Mouse (Mus musculus) heart, postnatal 25 days (tissue): ENCODE measurements around the gene Cryzl1. TPM values are rescaled to one million over a fixed set of nuclear protein-coding genes. Genes with fewer than 3 reads are reported as not detected.
A peak's percentile ranks its signal among the peaks of the same experiment; 100 is the strongest.

ENCODE experiments used
- DNase-seq: peaks from one replicate; pipeline ENCODE4 v3.0.0; 2022; ENCODE audit warnings: low spot score
- intact Hi-C: fragments of 180-260 bp; cut with DNase I; formaldehyde crosslinking; loops from one replicate; pipeline ENCODE4 v1.15.1; 2025
- total RNA-seq, 2 experiments: library from RNA; stranded (reverse); gene quantifications; 2 replicates each; pipeline ENCODE4 v1.2.3; 2021

Gene Cryzl1
- total RNA-seq, 2 experiments from 2014 or later, result 22.7 to 24.7 TPM

GRCm38 (mm10) chr16:91743055-91743454 lies 14.3 kb upstream of the Cryzl1 start:
- no peak for DNase-seq
- intact Hi-C loops, result no loop called here

DNA sequence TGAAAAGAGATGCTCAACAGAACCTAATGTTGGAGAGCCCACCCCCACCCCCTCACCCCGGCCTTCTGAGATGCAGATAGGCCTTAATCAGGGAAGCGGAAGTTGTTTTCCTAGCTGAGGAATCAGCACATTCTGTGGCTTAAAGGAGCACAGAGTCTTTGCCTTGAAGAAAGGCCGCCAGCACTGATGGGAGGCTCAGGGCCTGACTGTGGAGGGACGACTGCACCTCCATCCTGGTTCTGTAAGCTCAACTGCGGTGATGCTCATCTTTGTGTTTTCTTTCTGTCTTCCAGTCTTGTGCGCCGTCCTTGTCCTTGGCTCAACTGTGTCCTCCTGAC lies 12.1 kb upstream of the Cryzl1 start:
- intact Hi-C loops, result no loop called here
- DNase-seq, result no peak

DNA sequence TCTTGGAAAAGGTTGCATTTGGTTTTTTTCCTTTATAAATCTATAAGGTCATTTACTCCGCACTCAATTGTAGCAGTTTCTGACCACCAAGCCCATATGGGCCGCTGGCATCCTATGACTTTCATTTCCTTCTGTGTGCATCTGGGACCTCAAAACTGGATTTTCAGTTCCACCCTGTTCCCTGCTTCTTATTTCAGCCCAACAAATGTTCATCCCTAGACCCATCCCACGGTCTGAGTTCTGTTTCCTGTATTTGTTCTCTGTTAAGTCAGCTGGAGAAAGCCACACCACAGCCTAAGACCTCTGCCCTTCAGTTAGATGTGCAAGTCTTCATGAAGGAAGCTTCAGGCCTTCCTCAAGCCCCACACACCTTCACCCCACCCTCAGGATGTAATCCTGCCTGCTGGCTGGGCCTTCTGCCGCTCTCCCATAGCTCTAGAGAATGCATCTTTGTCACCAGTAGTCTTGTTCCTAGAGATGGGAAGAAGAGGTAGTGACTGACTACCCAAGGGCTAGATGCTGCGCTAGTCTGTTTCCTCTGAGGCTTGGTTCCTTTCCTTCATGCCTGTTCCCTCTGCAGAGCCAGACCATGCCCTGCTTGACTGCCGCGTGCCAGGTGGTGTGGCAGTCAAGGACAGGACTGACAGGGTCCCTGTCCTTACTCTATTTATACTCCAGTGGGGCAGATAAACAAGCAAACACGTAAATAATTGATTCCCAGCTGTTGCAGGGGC lies 11.6 kb upstream of the Cryzl1 start:
- no peak for DNase-seq
- intact Hi-C loops, result no loop called here

GRCm38 (mm10) chr16:91738505-91738904 lies 9.7 kb upstream of the Cryzl1 start:
- no peak for DNase-seq

GRCm38 (mm10) chr16:91736046-91736816 lies 7.5 kb upstream of the Cryzl1 start:
- intact Hi-C loops, result loop anchor here (5.0 kb wide), 1 partner anchor 51 kb away; no protein-coding TSS in a partner anchor
- no peak for DNase-seq

More at GRCm38 (mm10) chr16:91738505-91738904, 9.7 kb upstream of the Cryzl1 start:
- intact Hi-C loops, result loop anchor here (5.0 kb wide), 1 partner anchor 49 kb away; no protein-coding TSS in a partner anchor

- peak; percentile 35 for DNase-seq
- intact Hi-C loops, result loop anchor here (5.0 kb wide), 1 partner anchor 53 kb away; no protein-coding TSS in a partner anchor
These were observed 6.0 kb upstream of the Cryzl1 start for GRCm38 (mm10) chr16:91734771-91735170.

- intact Hi-C loops, result no loop called here
- no peak for DNase-seq
These were observed 4.0 kb upstream of the Cryzl1 start for GRCm38 (mm10) chr16:91732816-91733215.

DNA sequence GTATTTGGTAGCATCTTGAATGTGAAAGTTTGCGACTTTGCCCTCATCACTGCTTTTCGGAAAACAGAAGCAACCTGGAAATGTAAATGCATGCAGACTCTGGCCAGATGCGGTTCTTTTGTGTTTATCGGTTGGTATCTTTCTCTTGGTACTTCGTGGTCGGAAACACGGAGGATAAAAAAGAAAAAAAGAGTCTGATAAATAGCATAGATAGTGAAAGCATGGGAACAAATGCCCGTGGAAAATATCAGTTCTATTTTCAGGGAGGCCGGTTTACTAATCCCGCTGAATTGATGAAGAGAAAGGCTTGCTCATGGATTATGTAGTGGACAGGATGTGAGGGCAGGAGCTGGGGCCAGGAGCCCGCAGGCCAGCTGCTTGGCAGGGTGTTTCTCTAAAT lies 1.7 kb upstream of the Cryzl1 start:
- no peak for DNase-seq
- intact Hi-C loops, result no loop called here

DNA sequence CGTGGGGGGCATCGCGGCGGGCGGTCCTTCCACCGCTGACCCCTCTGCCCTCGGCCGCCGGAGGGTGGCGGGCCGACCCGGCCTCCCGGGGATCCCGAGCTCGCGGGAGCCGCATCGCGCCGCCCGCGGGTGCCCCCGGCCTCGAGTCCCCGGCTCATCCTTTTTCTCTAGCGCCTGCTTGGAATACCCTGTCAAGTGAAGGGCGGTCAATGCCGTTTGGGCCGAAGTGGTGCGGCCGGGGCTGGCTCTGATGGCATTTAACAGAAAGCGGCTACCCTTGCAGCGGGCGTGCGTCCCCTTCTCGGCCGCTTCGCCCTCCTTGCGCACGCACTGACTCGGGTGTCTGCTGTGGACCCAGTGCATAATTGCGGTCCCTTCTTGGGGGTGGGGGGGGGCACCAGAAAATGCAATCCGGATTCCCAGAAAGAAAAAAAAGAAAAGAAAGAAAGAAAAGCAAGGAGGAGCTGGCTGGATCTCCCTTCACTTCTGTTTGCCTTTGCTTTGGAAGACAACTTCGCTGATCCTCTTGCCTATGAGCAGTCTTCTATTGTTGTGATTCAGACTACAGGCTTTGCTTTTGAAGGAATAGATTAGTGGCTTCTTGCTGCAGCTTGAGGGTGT lies 1.2 kb upstream of the Cryzl1 start:
- intact Hi-C loops, result loop anchor here (10.0 kb wide), 1 partner anchor 565 kb away; the partner anchor contains the start of gene Kcne2
- peak; percentile 26 for DNase-seq

DNA sequence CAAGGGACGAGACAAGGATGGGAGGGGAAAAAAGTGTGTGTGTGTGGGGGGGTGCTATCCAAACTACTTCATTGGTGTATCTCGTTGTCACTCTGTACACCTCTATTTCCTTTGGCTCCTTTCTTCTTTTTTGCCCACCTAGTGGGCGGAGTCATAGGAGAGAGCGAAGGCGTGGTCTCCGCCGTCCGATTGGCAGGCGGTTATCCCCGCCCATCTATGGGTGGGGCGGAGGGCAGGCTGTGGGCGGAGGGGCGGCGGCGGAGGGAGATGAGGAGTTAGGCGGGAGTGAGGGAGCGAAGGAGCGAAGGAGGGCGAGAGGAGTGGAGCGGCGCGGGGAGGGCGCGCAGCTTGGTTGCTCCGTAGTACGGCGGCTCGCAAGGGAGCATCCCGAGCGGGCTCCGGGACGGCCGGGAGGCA lies 299 bp upstream of the Cryzl1 start, which contains the start of gene Itsn1:
TSS of gene Itsn1 (plus strand) at position 216 of the 417 bp plus-strand sequence.
- intact Hi-C loops, result loop anchor here (10.0 kb wide), 1 partner anchor 566 kb away; the partner anchor contains the start of gene Kcne2

DNA sequence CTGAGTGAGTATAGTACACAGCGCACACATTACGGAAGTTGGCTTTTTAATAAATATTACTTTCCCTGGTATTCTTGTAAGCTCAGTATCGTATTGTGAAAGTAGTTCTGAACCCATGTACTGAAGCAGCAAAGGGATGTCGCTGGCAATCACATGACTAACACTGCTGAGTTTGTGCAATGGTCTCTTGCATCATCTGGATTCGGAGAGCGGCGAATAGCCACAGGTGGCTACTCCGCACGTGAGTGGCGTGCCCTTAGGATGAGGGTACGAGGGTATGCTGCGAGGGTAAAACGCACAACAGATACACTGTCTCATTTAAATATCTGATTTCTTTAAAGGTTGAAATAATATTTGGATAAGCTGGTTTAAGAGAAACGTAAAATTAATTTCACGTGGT lies 1.3 kb downstream of the Cryzl1 start:
- DNase-seq, result no peak
- intact Hi-C loops, result loop anchor here (10.0 kb wide), 1 partner anchor 567 kb away; the partner anchor contains the start of gene Kcne2

More for the DNA sequence above, 299 bp upstream of the Cryzl1 start, which contains the start of gene Itsn1:
- peak; percentile 97 for DNase-seq

- intact Hi-C loops, result loop anchor here (1.0 to 10.0 kb wide), 3 partner anchors 159 to 571 kb away; partner anchors contain the start of gene Kcne2
These were observed 4.5 kb downstream of the Cryzl1 start for GRCm38 (mm10) chr16:91724247-91724646.

GRCm38 (mm10) chr16:91717399-91717798 lies 11.4 kb downstream of the Cryzl1 start:
- no peak for DNase-seq
- intact Hi-C loops, result no loop called here

More at GRCm38 (mm10) chr16:91724247-91724646, 4.5 kb downstream of the Cryzl1 start:
- no peak for DNase-seq

DNA sequence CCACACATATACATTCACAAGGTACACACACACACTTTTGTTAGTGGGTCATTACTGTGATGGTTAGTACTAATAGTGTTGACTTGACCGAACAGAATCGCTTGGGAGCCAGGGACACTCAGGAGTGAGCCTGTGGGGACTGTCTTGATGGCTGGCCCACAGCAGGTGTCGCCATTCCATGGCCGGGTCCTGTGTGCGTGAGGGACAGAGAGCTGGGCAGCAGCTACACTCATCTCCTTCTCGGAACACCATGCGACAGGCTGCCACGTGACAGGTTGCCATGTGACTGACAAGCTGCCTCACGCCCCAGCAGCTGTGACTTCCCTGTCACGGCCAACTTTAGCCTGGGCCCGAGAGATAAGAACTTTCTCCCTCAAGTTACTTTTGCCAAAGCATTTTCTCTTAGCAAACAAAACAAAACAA lies 11.8 kb downstream of the Cryzl1 start:
- peak; percentile 40 for DNase-seq
- intact Hi-C loops, result no loop called here

GRCm38 (mm10) chr16:91710241-91710640 lies 18.5 kb downstream of the Cryzl1 start:
- intact Hi-C loops, result no loop called here
- DNase-seq, result no peak

- DNase-seq, result no peak
- intact Hi-C loops, result no loop called here
These were observed 24.0 kb downstream of the Cryzl1 start for GRCm38 (mm10) chr16:91704603-91705340.

GRCm38 (mm10) chr16:91702771-91703188 lies 26.0 kb downstream of the Cryzl1 start:
- intact Hi-C loops, result no loop called here
- DNase-seq, result no peak

GRCm38 (mm10) chr16:91701908-91702307 lies 26.9 kb downstream of the Cryzl1 start:
- intact Hi-C loops, result no loop called here
- no peak for DNase-seq

DNA sequence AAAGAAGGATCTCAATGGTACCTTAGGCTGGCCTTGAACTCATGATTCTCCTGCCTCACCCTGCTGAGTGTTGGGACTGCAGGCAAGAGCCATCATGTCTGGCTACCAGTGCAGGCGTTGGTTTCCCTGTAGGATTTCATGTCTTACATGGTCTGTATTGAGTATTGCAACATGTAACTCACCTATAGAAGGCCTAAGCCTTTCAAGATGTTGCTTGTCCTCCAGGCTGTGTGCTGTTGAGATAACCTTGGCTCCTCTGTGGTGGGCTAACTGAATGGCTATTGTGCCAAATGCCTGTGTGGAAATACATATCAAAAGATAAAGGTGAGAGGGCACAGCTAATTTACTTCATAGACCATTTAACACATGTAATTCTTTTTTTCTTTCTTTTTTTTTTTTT lies 29.8 kb downstream of the Cryzl1 start:
- intact Hi-C loops, result loop anchor here (10.0 kb wide), 2 partner anchors 186 to 606 kb away; partner anchors contain the start of gene Smim11
- DNase-seq, result no peak
